Mouse (Mus musculus): ENCODE measurements around the gene Nmbr. TPM values are rescaled to one million over a fixed set of nuclear protein-coding genes. Genes with fewer than 3 reads are reported as not detected.

The Nmbr gene
- not detected for polyA plus RNA-seq (2017; shearing (Covaris generic))

DNA sequence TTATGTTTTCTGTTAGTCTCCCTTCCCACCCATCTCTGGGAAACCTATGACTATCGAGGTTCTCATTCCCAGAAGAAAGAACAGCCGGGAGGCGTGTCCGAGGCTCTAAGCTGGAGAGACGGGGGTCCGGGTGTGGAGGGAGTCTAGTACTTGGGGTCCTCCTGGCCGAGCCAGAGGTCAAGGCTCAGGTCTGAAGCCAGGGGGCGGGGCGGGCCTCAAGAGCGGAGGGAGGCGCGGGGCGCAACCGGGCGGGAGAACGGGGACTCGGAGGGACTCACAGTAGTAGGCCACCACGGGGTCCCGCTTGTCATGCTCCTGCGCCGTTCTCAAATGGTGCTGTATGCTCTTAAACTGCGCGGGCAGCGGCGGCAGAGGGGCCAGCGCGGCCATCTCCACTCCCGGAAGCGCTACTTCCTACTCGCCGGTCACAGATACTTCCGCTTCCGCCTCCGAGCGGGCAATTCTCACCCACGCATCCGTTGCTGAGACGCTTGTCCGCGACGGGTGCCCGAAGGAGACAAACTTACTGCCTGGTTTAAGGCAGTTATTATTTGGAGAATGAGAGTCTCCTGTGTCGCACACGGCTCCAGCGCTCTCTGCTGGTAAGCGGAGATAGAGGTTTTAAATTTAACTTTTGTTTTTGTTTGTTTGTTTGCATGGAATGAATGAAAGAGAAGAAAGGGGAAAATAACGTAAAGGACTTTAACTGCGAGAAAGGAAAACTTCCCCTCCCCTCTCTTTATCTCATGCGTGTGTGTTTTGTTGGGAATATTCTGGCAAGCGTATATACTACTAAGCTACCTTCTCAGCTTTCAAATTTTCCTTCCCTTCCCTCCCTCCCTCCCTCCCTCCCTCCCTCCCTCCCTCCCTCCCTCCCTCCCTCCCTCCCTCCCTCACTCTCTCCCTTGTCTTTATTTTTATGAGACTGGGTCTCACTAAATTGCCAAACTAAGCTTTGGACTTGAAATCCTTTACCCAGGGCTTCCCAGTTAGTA is at the start of gene Nmbr, which contains the start of gene Vta1:
TSS of gene Nmbr (plus strand) at position 520 of the 995 bp plus-strand sequence.
TSS of gene Vta1 (minus strand) at position 489 of the 995 bp plus-strand sequence.

DNA sequence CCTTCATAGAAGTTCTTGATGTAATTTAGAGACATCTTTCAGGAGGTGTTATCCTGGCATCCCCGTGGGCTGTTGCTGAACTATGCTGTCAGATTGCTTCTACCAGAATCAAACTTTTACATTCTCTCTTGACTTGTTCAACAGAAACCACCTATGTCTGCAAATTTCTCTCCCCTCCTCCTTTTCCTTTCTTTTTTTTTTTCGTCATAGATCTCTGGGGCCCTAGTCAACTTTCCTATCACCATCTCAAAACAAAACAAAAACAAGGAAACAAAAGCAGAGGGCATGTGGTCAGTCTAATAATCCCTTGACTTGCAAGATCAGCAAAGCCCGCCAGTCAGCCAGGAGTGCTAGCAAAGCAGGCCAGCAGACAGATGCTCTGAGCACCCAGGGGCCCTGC is 12.7 kb downstream of the Nmbr start, which contains the start of gene Gje1:
TSS of gene Gje1 (minus strand) at position 101 of the 400 bp plus-strand sequence.

Other genes starting within 250 kb of the Nmbr start
- not detected for gene Adgrg6, start 159.9 kb upstream of the Nmbr start, polyA plus RNA-seq (2017; shearing (Covaris generic))
- 71.3 TPM for gene Vta1, start within 50 bp of the Nmbr start, polyA plus RNA-seq (2017; shearing (Covaris generic))
- gene Gje1, start 12.6 kb downstream of the Nmbr start, polyA plus RNA-seq (2017; shearing (Covaris generic)), result 0.34 TPM

Measured in effector memory CD4-positive, alpha-beta T cell, adult 5 months (primary cell).